Mouse (Mus musculus) bone marrow, adult 2 months (tissue): Measurements from ENCODE around the gene Dnm2. TPM values are rescaled to one million over a fixed set of nuclear protein-coding genes. Genes with fewer than 3 reads are reported as not detected.
"Not testable (repeated sequence)": the region's sequence is repeated elsewhere in the genome, so short reads cannot be mapped to it uniquely, and the experiment has no call there.

Experiments
- H3K27ac ChIP-seq: fragments of 200-500 bp; 2 replicates; pipeline ENCODE4 v1.5.1; 2012; ENCODE audit warnings: low read depth, mild to moderate bottlenecking, control low read depth, inconsistent platforms, low read length; ENCODE audit not compliant: control insufficient read depth, poor library complexity, insufficient read depth
- H3K4me1 ChIP-seq: fragments of 200-500 bp; 2 replicates; pipeline ENCODE4 v1.6.1; 2011; ENCODE audit warnings: low read length; ENCODE audit not compliant: control insufficient read depth, insufficient read depth
- H3K4me3 ChIP-seq: fragments of 200-500 bp; replicated peaks from 2 replicates; pipeline ENCODE3; 2011; ENCODE audit warnings: mild to moderate bottlenecking, low read depth, low read length, control low read depth; ENCODE audit not compliant: control insufficient read depth
- CTCF ChIP-seq: fragments of 200-500 bp; IDR thresholded peaks from 2 replicates; pipeline ENCODE4 v1.5.1; 2011; ENCODE audit warnings: low read length, control low read depth; ENCODE audit not compliant: control insufficient read depth, insufficient read depth
- POLR2A ChIP-seq: fragments of 200-500 bp; IDR thresholded peaks from 2 replicates; pipeline ENCODE4 v1.6.1; 2011; ENCODE audit warnings: low read depth, mild to moderate bottlenecking, control low read depth, low read length, borderline replicate concordance; ENCODE audit not compliant: control insufficient read depth
- WGBS: fragments of 180-500 bp; shearing (Covaris S2); methylation state at CpG from one replicate; pipeline ENCODE4 v1.1.7; 2018; 5-methylcytosine and 5-hydroxymethylcytosine counted together
- polyA plus RNA-seq: library from polyadenylated mRNA; stranded (reverse); fragments of >200 nt; gene quantifications from 2 replicates; pipeline ENCODE4 v1.2.4, GENCODE M21; 2011; ENCODE audit warnings: low replicate concordance; ENCODE audit not compliant: missing spikeins, insufficient read depth, insufficient read length

Dnm2 gene
- polyA plus RNA-seq, 1 experiment = 130 TPM

DNA sequence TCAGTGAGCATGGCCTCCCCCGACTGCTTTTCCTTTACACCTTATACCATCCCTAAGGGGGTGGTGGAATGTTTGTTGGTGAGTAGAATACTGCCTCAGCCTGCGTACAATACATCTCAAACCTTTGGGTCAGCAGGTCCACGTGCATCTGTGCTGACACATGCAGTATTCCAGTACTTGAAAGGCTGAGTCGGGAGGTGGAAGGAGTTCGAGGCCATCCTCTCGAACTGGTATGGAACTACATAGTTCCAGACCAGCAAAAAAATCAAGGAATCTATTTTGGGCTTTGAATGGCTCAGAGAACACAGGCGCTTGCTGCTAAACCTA is 85.9 kb downstream of the Dnm2 start:
- Histone ChIP-seq H3K4me1 (peaks cover 4% of the 10 kb centered on the region), H3K4me3 (peak overlapping the region; percentile 95), H3K27ac (peak overlapping the region; percentile 7; the same call in 1 of the 2 replicates)
- TF ChIP-seq POLR2A = no peak
- TF ChIP-seq CTCF = no peak
- WGBS = 6% methylated on average over 7 of the region's 7 CpGs

DNA sequence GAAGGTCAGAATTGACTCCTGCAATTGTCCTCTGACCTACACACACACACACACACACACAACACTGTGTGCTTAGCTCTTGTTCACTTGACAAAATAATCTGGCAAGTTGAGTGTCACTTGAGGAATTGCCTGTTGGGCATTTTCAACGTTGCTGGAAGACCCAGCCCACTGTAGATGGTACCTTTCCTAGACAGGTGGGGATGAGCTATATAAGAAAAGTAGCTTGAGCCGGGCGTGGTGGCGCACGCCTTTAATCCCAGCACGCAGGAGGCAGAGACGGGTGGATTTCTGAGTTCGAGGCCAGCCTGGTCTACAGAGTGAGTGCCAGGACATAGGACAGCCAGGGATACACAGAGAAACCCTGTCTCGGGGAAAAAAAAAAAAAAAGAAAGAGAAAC is 86.3 kb downstream of the Dnm2 start:
- TF ChIP-seq CTCF (no peak), POLR2A (no peak)
- Histone ChIP-seq H3K27ac (no peak overlapping the region), H3K4me3 (no peak overlapping the region), H3K4me1 (peaks cover 4% of the 10 kb centered on the region)
- WGBS = 74% methylated on average over 9 of the region's 9 CpGs

DNA sequence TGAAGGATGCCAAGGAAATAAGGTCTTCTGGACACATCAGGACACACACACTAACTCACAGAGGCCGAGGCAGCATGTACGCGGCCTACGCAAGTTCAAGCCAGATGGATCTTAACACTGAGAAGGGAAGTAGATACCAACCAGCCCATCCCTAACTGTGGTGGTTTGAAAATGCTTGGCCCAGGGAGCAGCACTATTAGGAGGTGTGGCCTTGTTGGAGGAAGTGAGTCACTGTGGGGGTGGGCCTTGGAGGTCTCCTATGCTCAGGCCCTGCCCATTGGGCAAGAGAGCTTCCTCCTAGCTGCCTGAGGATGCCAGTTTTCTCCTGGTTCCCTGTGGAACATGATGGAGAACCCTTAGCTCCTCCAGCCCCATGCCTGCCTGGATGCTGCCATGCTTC is 88.8 kb downstream of the Dnm2 start:
- H3K4me3 ChIP-seq = no peak overlapping the region
- TF ChIP-seq CTCF (no peak), POLR2A (no peak)
- peaks cover 4% of the 10 kb centered on the region for H3K4me1 ChIP-seq
- WGBS = 96% methylated on average over 4 of the region's 4 CpGs
- H3K27ac ChIP-seq = no peak overlapping the region

DNA sequence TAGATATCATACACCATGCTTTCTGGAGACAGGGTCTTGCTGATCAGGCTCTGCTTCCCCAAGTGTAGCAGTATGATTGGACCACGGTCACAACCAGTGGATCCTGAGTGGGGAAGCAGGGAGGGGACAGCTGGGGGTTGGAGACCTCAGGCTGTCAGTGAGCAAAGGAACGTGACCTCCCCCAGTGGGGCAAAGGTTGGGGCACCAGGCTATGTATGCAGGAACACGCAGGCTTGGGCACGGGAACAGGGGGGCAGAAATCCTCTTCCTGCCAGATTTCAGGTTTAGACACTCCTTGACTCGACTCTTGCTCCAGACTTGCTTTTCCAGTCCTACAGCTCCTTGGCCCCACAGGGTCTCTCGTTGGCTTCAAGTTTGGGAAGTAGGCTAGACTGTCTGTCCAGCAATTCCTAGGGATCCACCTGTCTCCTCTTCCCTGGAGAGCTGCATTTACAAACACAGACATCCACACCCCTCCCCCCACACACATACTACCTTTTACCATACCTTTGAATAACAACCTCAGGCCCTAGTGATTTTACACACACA is 93.3 kb downstream of the Dnm2 start:
- TF ChIP-seq CTCF (no peak), POLR2A (no peak)
- H3K4me1 ChIP-seq = no peaks in the 10 kb centered on the region; the same call in 1 of the 2 replicates
- H3K4me3 ChIP-seq = no peak overlapping the region
- 78% methylated on average over 6 of the region's 6 CpGs for WGBS
- no peak overlapping the region for H3K27ac ChIP-seq

DNA sequence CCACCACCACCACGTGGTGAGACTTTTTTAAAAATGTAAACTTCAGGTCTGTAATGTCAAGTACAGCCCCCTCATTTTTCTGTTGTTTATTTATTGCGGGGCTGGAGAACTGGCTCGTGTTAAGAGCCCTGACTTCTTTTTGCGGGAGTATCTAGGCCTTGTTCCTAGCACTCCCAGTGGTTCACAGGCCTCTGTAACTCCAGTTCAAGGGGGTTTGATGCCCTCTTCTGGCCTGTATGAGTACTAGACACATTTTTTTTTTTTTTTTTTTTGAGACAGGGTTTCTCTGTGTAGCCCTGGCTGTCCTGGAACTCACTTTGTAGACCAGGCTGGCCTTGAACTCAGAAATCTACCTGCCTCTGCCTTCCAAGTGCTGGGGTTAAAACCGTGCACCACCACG is 94.0 kb downstream of the Dnm2 start:
- 87% methylated on average over 6 of the region's 6 CpGs for WGBS
- H3K4me3 ChIP-seq, H3K27ac ChIP-seq, H3K4me1 ChIP-seq: not testable (repeated sequence)

DNA sequence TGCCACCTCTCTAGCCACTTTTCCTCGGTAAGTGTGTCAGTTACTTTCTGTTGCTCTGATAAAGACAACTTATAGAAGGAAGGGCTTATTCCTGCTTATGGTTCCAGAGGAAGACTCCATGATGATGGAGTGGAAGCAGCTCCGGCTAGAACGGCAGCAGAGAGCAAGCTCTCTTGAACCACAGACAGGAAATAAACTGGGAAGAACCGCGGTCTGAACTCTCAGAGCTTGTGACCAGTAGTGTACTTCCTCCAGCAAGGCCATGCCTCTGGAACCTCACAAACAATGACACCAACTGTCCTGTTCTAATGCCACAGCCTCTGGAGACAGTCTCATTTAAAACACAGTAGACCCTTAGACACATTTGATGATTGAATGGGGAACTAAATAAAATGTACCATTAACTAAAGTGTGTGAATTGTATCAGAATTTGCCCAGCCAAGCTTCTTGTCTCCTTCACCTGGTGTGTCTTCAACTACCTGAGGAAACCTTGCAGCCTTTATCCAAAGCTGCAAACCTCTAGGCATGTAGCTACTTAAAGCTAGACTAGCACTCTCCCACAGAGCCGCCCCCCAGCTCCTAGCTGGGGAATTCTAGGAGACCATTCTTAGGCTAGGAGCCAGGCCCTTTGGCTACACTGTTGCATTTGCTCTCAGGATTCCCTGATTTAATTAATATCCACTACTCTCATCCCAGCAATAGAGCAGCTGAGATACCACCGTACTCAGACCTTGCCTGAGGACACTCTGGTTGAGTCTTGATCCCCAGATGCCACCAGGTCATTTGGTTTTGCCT is 100.6 kb downstream of the Dnm2 start:
- 19% methylated on average over 7 of the region's 7 CpGs for WGBS
- Histone ChIP-seq H3K27ac (peak overlapping the region; percentile 73), H3K4me1 (peaks cover 1% of the 10 kb centered on the region; the same call in 1 of the 2 replicates), H3K4me3 (peak overlapping the region; percentile 36)
- TF ChIP-seq CTCF (no peak), POLR2A (no peak)

DNA sequence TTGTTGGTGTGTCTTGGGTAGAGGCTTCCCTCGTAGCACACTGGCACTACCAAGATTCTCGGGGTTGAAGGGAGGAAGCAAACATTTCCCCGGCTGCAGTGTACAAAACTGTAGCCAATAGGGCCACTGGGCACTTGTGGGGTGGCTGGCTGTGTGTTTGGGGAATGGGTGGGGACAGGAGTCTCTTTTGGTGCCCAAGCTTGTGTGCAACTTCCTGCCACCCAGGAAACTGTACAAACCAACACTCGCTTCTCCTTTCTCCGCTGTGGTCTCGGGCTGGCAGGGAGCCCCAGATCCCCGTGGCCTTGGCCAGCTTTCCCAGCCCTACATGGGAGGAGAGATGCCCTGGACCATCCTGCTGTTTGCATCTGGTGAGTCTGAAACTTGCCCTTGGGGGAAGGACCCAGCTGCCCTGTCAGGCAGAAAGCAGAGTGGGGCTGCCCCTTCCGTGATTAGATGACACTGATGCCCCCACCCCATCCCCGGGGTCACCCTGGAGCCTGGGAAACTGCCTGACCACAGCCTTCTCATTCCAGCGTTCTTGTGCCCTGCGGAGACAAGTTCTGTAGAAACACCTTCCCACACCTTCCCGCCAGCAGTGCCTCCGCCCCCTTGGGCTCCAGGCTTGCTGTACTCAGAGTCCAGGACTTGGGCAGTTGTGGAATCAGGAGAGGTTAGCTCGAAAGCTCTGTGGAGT is 101.4 kb downstream of the Dnm2 start, which contains the start of gene AB124611:
Gene AB124611 (plus strand): TSS at position 240 of the 697 bp plus-strand sequence.
- 10% methylated on average over 14 of the region's 14 CpGs for WGBS
- TF ChIP-seq CTCF = no peak
- TF ChIP-seq POLR2A = peak; percentile 60; the same call in 1 of the 2 replicates
- peak within 1 kb of the TSS; percentile 81 for H3K27ac ChIP-seq
- H3K4me3 ChIP-seq = peak within 1 kb of the TSS; percentile 85
- H3K4me1 ChIP-seq = peaks cover 1% of the 10 kb centered on the region; the same call in 1 of the 2 replicates

DNA sequence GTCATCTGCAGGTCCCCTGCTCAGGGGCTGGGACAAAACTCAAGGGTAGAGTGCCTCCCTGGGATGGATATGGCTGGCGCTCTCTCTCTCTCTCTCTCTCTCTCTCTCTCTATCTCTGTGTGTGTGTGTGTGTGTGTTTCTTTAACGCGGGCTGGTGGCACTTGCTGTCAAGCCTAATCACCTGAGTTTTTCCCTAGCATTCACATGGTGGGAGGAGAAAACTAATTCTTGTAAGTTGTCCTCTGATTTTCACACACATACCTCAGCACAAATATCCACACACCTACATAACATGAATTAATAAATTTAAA is 101.9 kb downstream of the Dnm2 start:
- peaks cover 1% of the 10 kb centered on the region; the same call in 1 of the 2 replicates for H3K4me1 ChIP-seq
- no peak for TF ChIP-seq POLR2A
- no peak for TF ChIP-seq CTCF
- 41% methylated on average over 3 of the region's 3 CpGs for WGBS
- H3K27ac ChIP-seq = peak overlapping the region; percentile 81
- peak overlapping the region; percentile 85 for H3K4me3 ChIP-seq
